Mouse (Mus musculus) spleen, postnatal 14 days (tissue): Measurements from ENCODE around the gene Igsf21.

Experiments
- DNase-seq, 2 experiments: peaks; one replicate each; pipeline ENCODE4 v3.0.0; 2021 to 2022; ENCODE audit warnings: low spot score in 2 of 2

The Igsf21 gene

GRCm38 (mm10) chr4:140246180-140247005, at the start of gene Igsf21:
Igsf21 (minus strand) TSS chr4:140246784.
- no peak for DNase-seq

GRCm38 (mm10) chr4:140285726-140286316, 39.2 kb upstream of the Igsf21 start:
- DNase-seq = no peak

GRCm38 (mm10) chr4:140283398-140283797, 36.8 kb upstream of the Igsf21 start:
- DNase-seq = no peak

- no peak for DNase-seq
These were observed 31.7 kb upstream of the Igsf21 start for GRCm38 (mm10) chr4:140278269-140278668.

GRCm38 (mm10) chr4:140271913-140272312, 25.3 kb upstream of the Igsf21 start:
- no peak for DNase-seq

- no peak for DNase-seq
These were observed 23.9 kb upstream of the Igsf21 start for GRCm38 (mm10) chr4:140270451-140270850.

- no peak for DNase-seq
These were observed 22.7 kb upstream of the Igsf21 start for GRCm38 (mm10) chr4:140269184-140269840.

- DNase-seq = no peak
These were observed 21.3 kb upstream of the Igsf21 start for GRCm38 (mm10) chr4:140267835-140268234.

GRCm38 (mm10) chr4:140267086-140267485, 20.5 kb upstream of the Igsf21 start:
- no peak for DNase-seq

- DNase-seq = no peak
These were observed 12.4 kb upstream of the Igsf21 start for GRCm38 (mm10) chr4:140258968-140259367.

- DNase-seq = no peak
These were observed 5.8 kb upstream of the Igsf21 start for GRCm38 (mm10) chr4:140252369-140252768.

- no peak for DNase-seq
These were observed 2.6 kb upstream of the Igsf21 start for GRCm38 (mm10) chr4:140249011-140249744.

- no peak for DNase-seq
These were observed 1.8 kb upstream of the Igsf21 start for GRCm38 (mm10) chr4:140248396-140248795.

GRCm38 (mm10) chr4:140247006-140248003, 721 bp upstream of the Igsf21 start:
- DNase-seq = no peak

GRCm38 (mm10) chr4:140245286-140246179, 1.1 kb downstream of the Igsf21 start:
- DNase-seq = no peak

- DNase-seq = no peak
These were observed 1.7 kb downstream of the Igsf21 start for GRCm38 (mm10) chr4:140244835-140245234.

- DNase-seq = no peak
These were observed 2.3 kb downstream of the Igsf21 start for GRCm38 (mm10) chr4:140244161-140244813.

- DNase-seq = no peak
These were observed 3.4 kb downstream of the Igsf21 start for GRCm38 (mm10) chr4:140243231-140243630.

- DNase-seq = no peak
These were observed 4.3 kb downstream of the Igsf21 start for GRCm38 (mm10) chr4:140242291-140242690.
